Mouse (Mus musculus): ENCODE measurements at regions not wholly inside any gene's neighbourhood (a gene's known extent, or its start where the extent isn't known, plus 50 kb on each side); places are given as distances from the start of the nearest gene placed in this dataset.

DNA sequence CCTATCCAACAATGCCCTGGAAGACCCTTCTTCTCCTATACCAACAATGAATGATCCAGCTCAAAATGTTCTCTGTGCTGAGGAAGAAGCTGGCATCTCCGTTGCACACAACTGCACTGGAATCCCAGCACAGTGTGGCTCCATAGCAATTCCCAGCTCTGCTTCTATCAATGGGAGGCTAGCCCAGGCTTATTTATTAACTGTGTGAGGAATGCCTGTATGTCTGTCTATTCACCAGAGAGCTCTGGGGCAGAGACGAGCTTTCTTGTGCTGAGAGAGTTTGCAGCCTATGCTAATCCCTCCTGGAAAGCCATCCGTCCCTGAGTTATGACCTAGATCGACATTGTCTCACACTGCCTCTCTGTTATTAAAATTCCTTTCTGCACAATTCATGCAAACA is 108.1 kb downstream of the Snx19 start:
- TF ChIP-seq CTCF (IDR thresholded peaks at IDR 0.05) (no peak), EP300 (IDR thresholded peaks at IDR 0.05) (no peak)
